Mouse (Mus musculus) hindbrain, embryonic 14.5 days (tissue): ENCODE results near the gene Cdyl. TPM values are rescaled to one million over a fixed set of nuclear protein-coding genes. Genes with fewer than 3 reads are reported as not detected.

Experiments
- ATAC-seq: fragments of 200-750 bp; cut with Nextera tagmentation; 2 replicates; pipeline ENCODE4 v1.8.0; 2017; ENCODE audit warnings: moderate number of reproducible peaks, mild to moderate bottlenecking, moderate TSS enrichment, moderate library complexity; ENCODE audit not compliant: low FRiP score
- DNase-seq: peaks from one replicate; pipeline ENCODE4 v3.0.0-alpha.2; 2015; ENCODE audit warnings: low spot score
- H3K27ac ChIP-seq: fragments of 300-500 bp; sonication (generic); 2 replicates; pipeline ENCODE4 v1.5.1; 2014; ENCODE audit warnings: mild to moderate bottlenecking, moderate library complexity
- H3K27me3 ChIP-seq: fragments of 300-500 bp; sonication (generic); 2 replicates; pipeline ENCODE4 v1.6.1; 2014; ENCODE audit warnings: mild to moderate bottlenecking, low read length, mixed read lengths; ENCODE audit not compliant: control insufficient read depth, insufficient read depth
- H3K36me3 ChIP-seq: fragments of 300-500 bp; sonication (generic); replicated peaks from 2 replicates; pipeline ENCODE4 v1.6.1; 2014; ENCODE audit not compliant: control insufficient read depth, insufficient read depth
- H3K4me1 ChIP-seq: fragments of 300-500 bp; sonication (generic); replicated peaks from 2 replicates; pipeline ENCODE4 v1.6.1; 2014; ENCODE audit warnings: antibody characterized with exemption, low read length, mixed read lengths; ENCODE audit not compliant: control insufficient read depth, insufficient read depth
- H3K4me2 ChIP-seq: fragments of 300-500 bp; sonication (generic); replicated peaks from 2 replicates; pipeline ENCODE4 v1.6.1; 2014; ENCODE audit warnings: mild to moderate bottlenecking, moderate library complexity
- H3K4me3 ChIP-seq: fragments of 300-500 bp; sonication (generic); replicated peaks from 2 replicates; pipeline ENCODE4 v1.5.1; 2014; ENCODE audit warnings: mild to moderate bottlenecking, low read length
- H3K9ac ChIP-seq: fragments of 300-500 bp; sonication (generic); 2 replicates; pipeline ENCODE4 v1.6.1; 2014
- H3K9me3 ChIP-seq: fragments of 300-500 bp; sonication (generic); 2 replicates; pipeline ENCODE4 v1.6.1; 2016; ENCODE audit warnings: low read length; ENCODE audit not compliant: control insufficient read depth
- WGBS: fragments of 180-500 bp; shearing (Covaris S2); extraction: QIAGEN DNeasy Blood & Tissue Kit; methylation state at CpG from one replicate; pipeline ENCODE4 v1.1.7; 2014; 5-methylcytosine and 5-hydroxymethylcytosine counted together
- polyA plus RNA-seq: library from polyadenylated mRNA; unstranded; fragments of >200 nt; fragmentation: Nextera tagmentation; extraction: Ambion mirVana; gene quantifications from 2 replicates; pipeline ENCODE4 v1.2.1, GENCODE M21; 2014

Cdyl gene
- polyA plus RNA-seq, 1 experiment from 2014 or later: 9.4 TPM

GRCm38 (mm10) chr13:35797811-35798522 lies 138.3 kb downstream of the Cdyl start:
- 93% methylated on average over 13 of the region's 13 CpGs for WGBS

DNA sequence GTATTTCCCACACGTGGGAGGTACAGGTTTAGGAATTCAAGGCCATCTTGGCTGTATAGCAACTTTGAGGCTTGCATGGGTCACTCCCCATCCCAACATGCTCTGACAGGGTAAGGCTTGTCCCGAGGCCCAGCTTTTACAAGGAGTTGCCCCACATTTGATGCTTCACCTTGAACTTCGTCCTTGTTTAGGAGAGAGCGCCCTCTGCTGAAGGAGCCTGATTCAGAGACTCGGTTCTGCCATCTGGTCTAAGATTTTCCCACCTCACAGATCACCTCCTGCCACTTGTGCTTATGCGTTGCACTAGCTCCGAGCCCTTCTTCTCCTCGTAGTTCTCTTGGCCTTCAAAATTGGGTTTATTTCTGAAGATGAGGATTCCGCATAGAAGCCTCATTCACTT lies 139.0 kb downstream of the Cdyl start:
- ATAC-seq: no peak
- H3K4me1 ChIP-seq: no peaks in the 10 kb centered on the region
- no peaks in the 10 kb centered on the region for H3K9me3 ChIP-seq
- DNase-seq: no peak
- H3K27me3 ChIP-seq: no peaks in the 10 kb centered on the region
- no peak overlapping the region for H3K4me3 ChIP-seq
- H3K9ac ChIP-seq: no peak overlapping the region
- H3K27ac ChIP-seq: no peak overlapping the region
- no peaks in the 10 kb centered on the region for H3K36me3 ChIP-seq
- no peak overlapping the region for H3K4me2 ChIP-seq
- 76% methylated on average over 9 of the region's 9 CpGs for WGBS

More at GRCm38 (mm10) chr13:35797811-35798522, 138.3 kb downstream of the Cdyl start:
- Histone ChIP-seq H3K4me1 (no peaks in the 10 kb centered on the region), H3K4me2 (no peak overlapping the region), H3K9me3 (no peaks in the 10 kb centered on the region), H3K36me3 (no peaks in the 10 kb centered on the region), H3K27me3 (no peaks in the 10 kb centered on the region), H3K9ac (no peak overlapping the region), H3K4me3 (no peak overlapping the region), H3K27ac (no peak overlapping the region)
- no peak for DNase-seq
- ATAC-seq: no peak

DNA sequence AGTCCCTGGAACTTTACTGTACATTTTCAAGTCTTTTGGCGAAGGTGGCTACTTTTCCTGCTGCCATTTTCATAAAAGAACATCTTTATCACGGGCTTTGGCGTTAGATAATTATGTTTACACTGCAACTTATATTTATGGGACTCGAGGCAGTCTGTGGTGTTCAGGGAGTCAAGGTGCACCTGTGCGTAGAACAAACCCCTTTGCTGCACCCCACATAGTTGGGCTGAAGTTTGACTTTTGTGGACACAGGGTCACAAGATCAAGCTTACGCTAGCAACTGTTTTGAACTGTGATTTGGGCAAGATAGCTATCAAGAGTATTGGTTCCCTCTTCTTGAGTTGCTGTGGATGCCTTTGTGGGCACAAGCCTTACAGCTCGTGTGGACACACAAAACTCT lies 140.6 kb downstream of the Cdyl start:
- DNase-seq: no peak
- Histone ChIP-seq H3K4me2 (no peak overlapping the region), H3K9ac (no peak overlapping the region), H3K36me3 (no peaks in the 10 kb centered on the region), H3K27ac (no peak overlapping the region), H3K9me3 (no peaks in the 10 kb centered on the region), H3K4me1 (no peaks in the 10 kb centered on the region), H3K27me3 (no peaks in the 10 kb centered on the region), H3K4me3 (no peak overlapping the region)
- ATAC-seq: no peak
- WGBS: 91% methylated on average over 7 of the region's 7 CpGs

DNA sequence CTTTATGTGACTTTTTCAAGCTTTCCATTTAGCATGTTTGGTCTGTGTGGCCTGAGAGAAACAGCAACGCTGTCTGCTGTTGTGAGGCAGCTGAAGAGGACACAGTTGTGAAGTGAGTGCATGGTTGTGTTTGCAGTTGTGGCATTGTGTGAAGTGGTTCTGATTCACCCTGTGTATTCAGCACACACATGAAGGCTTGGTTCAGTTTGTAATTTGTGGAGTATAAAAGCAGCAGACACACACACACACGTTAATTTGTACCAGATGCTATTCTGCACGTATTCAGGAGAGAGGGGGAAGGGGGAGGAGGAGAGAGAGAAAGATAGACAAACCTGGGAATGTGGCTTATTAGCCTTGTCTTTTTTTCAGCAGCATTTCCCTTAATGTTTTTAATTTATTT lies 146.1 kb downstream of the Cdyl start:
- WGBS: 64% methylated on average over 3 of the region's 3 CpGs
- DNase-seq: no peak
- no peak overlapping the region for H3K27ac ChIP-seq

GRCm38 (mm10) chr13:35806165-35806564 lies 146.5 kb downstream of the Cdyl start:
- no peak overlapping the region for H3K9ac ChIP-seq
- 88% methylated on average over 7 of the region's 7 CpGs for WGBS
- H3K36me3 ChIP-seq: no peaks in the 10 kb centered on the region
- H3K4me3 ChIP-seq: no peak overlapping the region
- DNase-seq: no peak
- ATAC-seq: no peak
- no peak overlapping the region for H3K4me2 ChIP-seq
- peaks cover 7% of the 10 kb centered on the region; the same call in 1 of the 2 replicates for H3K4me1 ChIP-seq
- no peaks in the 10 kb centered on the region for H3K9me3 ChIP-seq
- H3K27me3 ChIP-seq: no peaks in the 10 kb centered on the region
- H3K27ac ChIP-seq: no peak overlapping the region

More for the DNA sequence above, 146.1 kb downstream of the Cdyl start:
- Histone ChIP-seq H3K4me1 (peaks cover 7% of the 10 kb centered on the region; the same call in 1 of the 2 replicates), H3K36me3 (no peaks in the 10 kb centered on the region), H3K9ac (no peak overlapping the region), H3K4me3 (no peak overlapping the region), H3K9me3 (no peaks in the 10 kb centered on the region), H3K27me3 (no peaks in the 10 kb centered on the region), H3K4me2 (no peak overlapping the region)
- no peak for ATAC-seq

DNA sequence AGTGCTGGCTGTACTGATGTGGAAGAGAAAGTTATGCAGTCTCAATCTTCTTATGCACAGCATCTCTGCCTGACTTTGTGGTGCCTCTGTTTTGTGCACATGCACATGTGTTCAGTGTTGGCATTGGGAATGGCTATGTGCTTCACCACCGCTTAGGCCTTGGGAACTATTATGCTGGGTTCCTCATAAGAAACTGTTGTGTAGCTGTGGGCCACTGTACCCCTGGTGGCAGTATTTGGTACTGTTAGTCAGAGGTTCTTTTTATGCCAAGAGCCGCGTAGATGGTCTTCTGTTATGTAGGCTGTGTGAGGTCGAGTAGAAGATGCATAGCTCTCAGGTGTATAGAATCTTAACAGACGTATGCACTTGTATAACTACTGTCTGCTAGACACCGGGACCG lies 147.4 kb downstream of the Cdyl start:
- Histone ChIP-seq H3K4me2 (no peak overlapping the region), H3K27ac (no peak overlapping the region), H3K4me3 (no peak overlapping the region), H3K9me3 (no peaks in the 10 kb centered on the region), H3K9ac (no peak overlapping the region), H3K4me1 (peaks cover 14% of the 10 kb centered on the region), H3K27me3 (no peaks in the 10 kb centered on the region), H3K36me3 (no peaks in the 10 kb centered on the region)
- DNase-seq: no peak
- WGBS: 92% methylated on average over 7 of the region's 7 CpGs
- ATAC-seq: no peak

DNA sequence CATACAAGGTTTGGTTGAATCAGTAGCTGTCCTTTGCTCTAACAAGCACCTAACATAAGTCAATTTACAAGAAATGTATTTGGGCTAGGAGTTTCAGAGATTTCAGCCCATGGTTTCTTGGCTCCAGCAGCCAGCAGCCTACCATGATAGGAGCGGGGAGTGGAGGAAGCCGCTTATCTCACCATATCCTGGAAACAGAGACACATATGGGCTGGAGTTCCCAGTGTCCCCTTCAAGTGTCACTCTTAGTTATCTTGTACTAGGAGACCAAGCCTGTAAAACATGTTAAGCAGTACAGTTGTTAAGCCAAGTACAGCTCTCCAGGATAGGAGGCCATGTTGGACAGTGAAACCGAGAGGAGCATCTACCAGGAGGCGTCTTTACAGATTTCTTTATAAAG lies 147.9 kb downstream of the Cdyl start:
- H3K4me3 ChIP-seq: no peak overlapping the region
- 96% methylated on average over 4 of the region's 4 CpGs for WGBS
- no peak overlapping the region for H3K4me2 ChIP-seq
- ATAC-seq (no peak), DNase-seq (no peak)
- H3K9me3 ChIP-seq: no peaks in the 10 kb centered on the region
- H3K27me3 ChIP-seq: no peaks in the 10 kb centered on the region
- no peak overlapping the region for H3K9ac ChIP-seq
- H3K4me1 ChIP-seq: peaks cover 17% of the 10 kb centered on the region
- H3K27ac ChIP-seq: no peak overlapping the region
- no peaks in the 10 kb centered on the region for H3K36me3 ChIP-seq

DNA sequence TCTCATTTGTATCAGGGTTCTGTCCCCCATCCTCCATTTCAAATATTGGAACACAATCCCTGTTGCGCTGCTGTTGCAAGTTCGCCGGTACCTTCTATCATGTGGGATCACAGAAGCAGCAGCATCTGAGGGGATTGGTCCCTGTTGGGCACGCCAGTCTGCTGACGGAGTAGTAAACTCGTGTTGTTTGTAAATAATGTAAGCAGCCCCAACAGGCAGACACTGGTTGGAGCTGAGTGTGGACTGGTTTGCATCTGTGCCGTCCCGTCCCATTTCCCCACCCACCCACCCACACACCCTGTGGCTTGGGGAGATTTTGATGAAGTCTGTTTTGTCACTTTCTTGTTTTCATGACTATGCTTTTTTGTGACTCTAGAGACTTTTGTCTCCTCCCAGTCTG lies 148.3 kb downstream of the Cdyl start:
- no peak overlapping the region for H3K4me2 ChIP-seq
- no peaks in the 10 kb centered on the region for H3K36me3 ChIP-seq
- H3K4me1 ChIP-seq: peaks cover 17% of the 10 kb centered on the region
- no peaks in the 10 kb centered on the region for H3K9me3 ChIP-seq
- no peak for ATAC-seq
- 90% methylated on average over 8 of the region's 8 CpGs for WGBS
- no peaks in the 10 kb centered on the region for H3K27me3 ChIP-seq
- no peak for DNase-seq
- no peak overlapping the region for H3K9ac ChIP-seq
- no peak overlapping the region for H3K4me3 ChIP-seq
- H3K27ac ChIP-seq: no peak overlapping the region

GRCm38 (mm10) chr13:35809252-35810159 lies 149.9 kb downstream of the Cdyl start:
- ATAC-seq: no peak
- no peaks in the 10 kb centered on the region for H3K36me3 ChIP-seq
- H3K9ac ChIP-seq: no peak overlapping the region
- H3K4me2 ChIP-seq: no peak overlapping the region
- H3K4me3 ChIP-seq: no peak overlapping the region
- WGBS: 63% methylated on average over 5 of the region's 5 CpGs
- H3K4me1 ChIP-seq: peaks cover 17% of the 10 kb centered on the region
- H3K27me3 ChIP-seq: no peaks in the 10 kb centered on the region
- DNase-seq: no peak
- no peaks in the 10 kb centered on the region for H3K9me3 ChIP-seq
- no peak overlapping the region for H3K27ac ChIP-seq
